Mouse (Mus musculus) cortical plate, adult 2 months (tissue): ENCODE measurements around the gene Wdfy1.

Experiments used
- CTCF ChIP-seq: fragments of 200-500 bp; IDR thresholded peaks from 2 replicates; pipeline ENCODE4 v1.5.1; 2011; ENCODE audit warnings: mild to moderate bottlenecking, control low read depth, low read length; ENCODE audit not compliant: insufficient read depth; ENCODE audit errors: extremely low read depth
- POLR2A ChIP-seq: fragments of 200-500 bp; IDR thresholded peaks from 2 replicates; pipeline ENCODE4 v1.6.1; 2011; ENCODE audit warnings: mild to moderate bottlenecking, low read length, control low read depth; ENCODE audit not compliant: insufficient read depth; ENCODE audit errors: extremely low read depth

DNA sequence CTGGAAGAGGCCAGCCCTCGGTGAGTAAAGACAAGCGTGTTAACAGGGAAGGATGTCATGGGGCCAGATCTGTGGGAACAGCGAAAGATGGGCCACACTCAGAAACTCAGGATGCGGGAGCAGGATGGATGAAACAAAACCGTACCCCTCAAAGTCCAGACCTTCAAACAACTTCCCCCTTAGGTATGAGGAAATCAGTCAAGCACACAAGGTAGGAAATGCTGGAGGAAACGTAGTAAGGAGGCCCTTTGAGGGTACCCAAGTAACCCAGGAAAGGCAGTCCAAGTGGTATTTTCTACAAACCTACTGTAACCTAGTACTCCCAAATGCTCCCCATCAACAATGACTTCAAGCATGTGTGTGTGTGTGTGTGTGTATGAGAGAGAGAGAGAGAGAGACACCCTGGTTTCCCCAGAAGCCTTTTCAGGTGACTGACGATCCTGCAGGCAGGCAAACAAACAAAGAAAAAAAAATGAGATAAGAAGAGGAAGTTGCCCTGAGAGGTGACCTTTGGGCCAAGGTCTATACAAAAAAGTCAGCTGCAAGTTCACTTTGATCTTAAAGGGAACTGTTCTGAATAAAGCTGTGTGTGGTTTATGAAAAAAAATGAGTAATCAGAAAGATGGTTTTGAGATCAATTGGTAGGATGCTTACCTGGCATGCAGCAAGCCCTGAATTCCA is 23.8 kb downstream of the Wdfy1 start:
- TF ChIP-seq CTCF (no peak), POLR2A (no peak)
